8 mouse cellular contexts compared by ENCODE assay signal in genomic region chr11:43633658-43634401, GRCm38 (mm10). TPM values are rescaled to one million over a fixed set of nuclear protein-coding genes. Genes with fewer than 3 reads are reported as not detected.
DNase-seq lines count a peak whose midpoint lies in the region; ATAC-seq lines count a peak whose summit lies in the region.

No protein-coding gene starts in this region.

- H3K27ac ChIP-seq in lung, embryonic 16.5 days (ENCODE audit: low read length) = peak overlapping the region; percentile 65

- H3K4me3 ChIP-seq in lung, embryonic 16.5 days (ENCODE audit: low read length) = no peak overlapping the region

- H3K4me1 ChIP-seq in lung, embryonic 16.5 days (replicated peaks; ENCODE audit: control insufficient read depth, insufficient read depth, low read length) = peaks cover 8% of the 10 kb centered on the region

- peak; percentile 71 for DNase-seq in layer of hippocampus, adult 11-12 months (ENCODE audit: low spot score)
- no peak for DNase-seq in layer of hippocampus, adult 9-10 months (ENCODE audit: low spot score)
- peak; percentile 63 to 66 for DNase-seq in frontal cortex, postnatal 10 days (ENCODE audit: low spot score in 2 of 2)
- peak; percentile 45 for DNase-seq in large intestine, adult 2 months (ENCODE audit: low read depth, low spot score)
- DNase-seq in ovary, adult 18-20 months (ENCODE audit: low spot score) = peak; percentile 50
- DNase-seq in spleen, adult 12 weeks (ENCODE audit: low spot score) = no peak

- H3K36me3 ChIP-seq in lung, embryonic 16.5 days (ENCODE audit: control insufficient read depth, insufficient read depth, low read length) = no peaks in the 10 kb centered on the region

- WGBS in large intestine, adult 2 months = 13% methylated on average over 19 of the region's 19 CpGs
- 17% methylated on average over 19 of the region's 19 CpGs for WGBS in lung, embryonic 16.5 days

- H3K27me3 ChIP-seq in lung, embryonic 16.5 days (ENCODE audit: control insufficient read depth, insufficient read depth, low read depth, low read length) = no peaks in the 10 kb centered on the region

- peak overlapping the region; percentile 53; the same call in 1 of the 2 replicates for H3K9ac ChIP-seq in lung, embryonic 16.5 days (ENCODE audit: low read length)

- no peaks in the 10 kb centered on the region for H3K9me3 ChIP-seq in lung, embryonic 16.5 days (ENCODE audit: control insufficient read depth, low read length)

- H3K4me2 ChIP-seq in lung, embryonic 16.5 days (ENCODE audit: low read depth, low read length) = peak overlapping the region; percentile 48

- peak; percentile 73 to 85 for ATAC-seq in hematopoietic stem cell, adult 5-6 weeks (replicated peaks in 1 of 2; ENCODE audit: insufficient read depth in 1 of 2, low FRiP score in 2 of 2, low TSS enrichment in 1 of 2, low read depth in 1 of 2, poor library complexity in 2 of 2, severe bottlenecking in 2 of 2)
- peak; percentile 87 for ATAC-seq in lung, embryonic 16.5 days (ENCODE audit: low read depth)

RNA-seq across cellular contexts. Expression of gene Fabp6, which starts 32.5 kb away (rescaled TPM):
- total RNA-seq in hematopoietic stem cell, adult 5-6 weeks (2017) = not detected in 2 replicates
- 632 and 6,441 TPM in 2 replicates for polyA plus RNA-seq in large intestine, adult 2 months (2012; rRNA removed)
- polyA plus RNA-seq in lung, embryonic 16.5 days (2015; fragmentation: Nextera tagmentation; extraction: Ambion mirVana) = 3.2 TPM in 1 of 2 replicates, not detected in the other

RNA-seq across cellular contexts. Expression of gene 4933415A04Rik, which starts 47.0 kb away (rescaled TPM):
- total RNA-seq in hematopoietic stem cell, adult 5-6 weeks (2017) = 0.40 and 1.3 TPM in 2 replicates
- polyA plus RNA-seq in large intestine, adult 2 months (2012; rRNA removed) = 1.1 TPM in 2 replicates
- polyA plus RNA-seq in lung, embryonic 16.5 days (2015; fragmentation: Nextera tagmentation; extraction: Ambion mirVana) = 5.1 and 6.1 TPM in 2 replicates

RNA-seq across cellular contexts. Expression of gene Pwwp2a, which starts 48.0 kb away (rescaled TPM):
- total RNA-seq in hematopoietic stem cell, adult 5-6 weeks (2017) = 49.5 and 51.0 TPM in 2 replicates
- polyA plus RNA-seq in large intestine, adult 2 months (2012; rRNA removed) = 10.4 and 14.5 TPM in 2 replicates
- polyA plus RNA-seq in lung, embryonic 16.5 days (2015; fragmentation: Nextera tagmentation; extraction: Ambion mirVana) = 11.6 and 13.3 TPM in 2 replicates

Comparison
In these comparisons a context has a peak if more than half of its experiments do, and no peak if none do; other contexts are left out.
1. DNase-seq: peak in layer of hippocampus, adult 11-12 months (single experiment), frontal cortex, postnatal 10 days (2 of 2), large intestine, adult 2 months (single experiment) and ovary, adult 18-20 months (single experiment); none in layer of hippocampus, adult 9-10 months (single experiment) and spleen, adult 12 weeks (single experiment).
2. RNA of gene Fabp6, which starts 32.5 kb away (polyA plus RNA-seq): 632 to 6,441 TPM in large intestine, adult 2 months; 3.2 TPM in lung, embryonic 16.5 days; every median in the first group is over 100 times any median in the second.